Mouse (Mus musculus): ENCODE data around the gene Arhgap8. TPM values are rescaled to one million over a fixed set of nuclear protein-coding genes. Genes with fewer than 3 reads are reported as not detected.
A peak's percentile ranks its signal among the peaks of the same experiment; 100 is the strongest.
"Not testable (repeated sequence)": the region's sequence is repeated elsewhere in the genome, so short reads cannot be mapped to it uniquely, and the experiment has no call there.

The Arhgap8 gene
- total and polyA plus RNA-seq, 3 experiments = 0.08 TPM; not detected in 2

- Histone ChIP-seq H3K4me2 (ENCODE audit: insufficient read depth, low read depth, poor library complexity, severe bottlenecking) (no peak overlapping the region), H3K36me3 (replicated peaks in 1 of 2; ENCODE audit: control insufficient read depth in 1 of 2, insufficient read depth in 1 of 2, low read length in 1 of 2) (no peaks in the 10 kb centered on the region), H3K9ac (ENCODE audit: insufficient read depth, low read depth) (no peak overlapping the region), H3K79me2 (replicated peaks; ENCODE audit: control insufficient read depth, extremely low read depth, insufficient read depth, poor library complexity, severe bottlenecking) (no peaks in the 10 kb centered on the region), H3K9me3 (replicated peaks; ENCODE audit: low read length) (no peaks in the 10 kb centered on the region), H3K27me3 (replicated peaks) (peaks cover 8% of the 10 kb centered on the region), H3K4me1 (ENCODE audit: control insufficient read depth in 1 of 2, insufficient read depth in 2 of 2) (peaks cover 8 to 16% of the 10 kb centered on the region in 2 experiments), H3K27ac (ENCODE audit: insufficient read depth, low read depth) (no peak overlapping the region), H3K4me3 (replicated peaks in 1 of 3; ENCODE audit: low read depth in 2 of 3, low read length in 2 of 3, poor library complexity in 1 of 3) (no peak overlapping the region)
- TF ChIP-seq CTCF (conservative IDR thresholded peaks at IDR 0.05 in 1 of 2, IDR thresholded peaks at IDR 0.05 in 1 of 2; ENCODE audit: low read depth in 2 of 2, low read length in 2 of 2) = peak in 1 of 2 experiments; percentile 20; a peak in 1 of 4 replicates
- TF ChIP-seq E2F4 (IDR thresholded peaks at IDR 0.05; ENCODE audit: insufficient replicate concordance, low read depth, low read length) = no peak
- no peak for TF ChIP-seq SMC3 (IDR thresholded peaks at IDR 0.05; ENCODE audit: low read depth, low read length)
- no peak for TF ChIP-seq EP300 (IDR thresholded peaks at IDR 0.05; ENCODE audit: low read length)
- TF ChIP-seq UBTF (IDR thresholded peaks at IDR 0.05; ENCODE audit: low read depth, low read length) = no peak
- in situ Hi-C loops (cut with MboI; ENCODE audit: low pct_ligation_motif_present, low pct_unique_long_range_greater_than_20kb, low sequenced_read_pairs) = no loop called here
- dilution Hi-C loops (cut with MboI; ENCODE audit: extremely low pct_ligation_motif_present, extremely low pct_unique_long_range_greater_than_20kb, low sequenced_read_pairs) = no loop called here
- DNase-seq (ENCODE audit: extremely low read depth) = peak; percentile 11
Measured at GRCm38 (mm10) chr15:84763423-84763812, 43.6 kb downstream of the Arhgap8 start.

- Histone ChIP-seq H3K4me1 (ENCODE audit: control insufficient read depth in 1 of 2, insufficient read depth in 2 of 2) (peaks cover 8 to 16% of the 10 kb centered on the region in 2 experiments), H3K36me3 (replicated peaks in 1 of 2; ENCODE audit: control insufficient read depth in 1 of 2, insufficient read depth in 1 of 2, low read length in 1 of 2) (no peaks in the 10 kb centered on the region), H3K9me3 (replicated peaks; ENCODE audit: low read length) (no peaks in the 10 kb centered on the region), H3K79me2 (replicated peaks; ENCODE audit: control insufficient read depth, extremely low read depth, insufficient read depth, poor library complexity, severe bottlenecking) (no peaks in the 10 kb centered on the region), H3K4me2 (ENCODE audit: insufficient read depth, low read depth, poor library complexity, severe bottlenecking) (no peak overlapping the region), H3K4me3 (replicated peaks in 1 of 3; ENCODE audit: low read depth in 2 of 3, low read length in 2 of 3, poor library complexity in 1 of 3) (no peak overlapping the region), H3K27ac (ENCODE audit: insufficient read depth, low read depth) (no peak overlapping the region), H3K9ac (ENCODE audit: insufficient read depth, low read depth) (no peak overlapping the region), H3K27me3 (replicated peaks) (peaks cover 8% of the 10 kb centered on the region)
- TF ChIP-seq GABPA (IDR thresholded peaks at IDR 0.05; ENCODE audit: insufficient replicate concordance, low read depth, low read length) (no peak), HCFC1 (IDR thresholded peaks at IDR 0.05; ENCODE audit: low read depth, low read length) (no peak), KAT2A (IDR thresholded peaks at IDR 0.05; ENCODE audit: insufficient replicate concordance, low read length) (no peak), POLR2A (IDR thresholded peaks at IDR 0.05; ENCODE audit: low read depth, low read length) (no peak), CTCF (conservative IDR thresholded peaks at IDR 0.05 in 1 of 2, IDR thresholded peaks at IDR 0.05 in 1 of 2; ENCODE audit: low read depth in 2 of 2, low read length in 2 of 2) (no peak), ZNF384 (IDR thresholded peaks at IDR 0.05; ENCODE audit: low read depth, low read length) (no peak), MXI1 (IDR thresholded peaks at IDR 0.05; ENCODE audit: low read depth, low read length) (no peak), SMC3 (IDR thresholded peaks at IDR 0.05; ENCODE audit: low read depth, low read length) (no peak), TBP (conservative IDR thresholded peaks at IDR 0.05; ENCODE audit: low read depth, low read length) (no peak), BHLHE40 (IDR thresholded peaks at IDR 0.05; ENCODE audit: low read depth, low read length) (no peak), USF2 (conservative IDR thresholded peaks at IDR 0.05; ENCODE audit: low read depth, low read length) (no peak), USF1 (IDR thresholded peaks at IDR 0.05; ENCODE audit: low read depth, low read length) (no peak), JUND (conservative IDR thresholded peaks at IDR 0.05; ENCODE audit: low read depth, low read length) (no peak), ZMIZ1 (IDR thresholded peaks at IDR 0.05; ENCODE audit: low read depth, low read length) (no peak), E2F4 (IDR thresholded peaks at IDR 0.05; ENCODE audit: insufficient replicate concordance, low read depth, low read length) (no peak), POLR2AphosphoS2 (IDR thresholded peaks at IDR 0.05; ENCODE audit: low read depth, low read length) (no peak), PAX5 (IDR thresholded peaks at IDR 0.05; ENCODE audit: low read length) (no peak)
- dilution Hi-C loops (cut with MboI; ENCODE audit: extremely low pct_ligation_motif_present, extremely low pct_unique_long_range_greater_than_20kb, low sequenced_read_pairs) (no loop called here), in situ Hi-C loops (cut with MboI; ENCODE audit: low pct_ligation_motif_present, low pct_unique_long_range_greater_than_20kb, low sequenced_read_pairs) (no loop called here)
- DNase-seq (ENCODE audit: extremely low read depth) = peak; percentile 19
Measured at GRCm38 (mm10) chr15:84766621-84767020, 46.8 kb downstream of the Arhgap8 start.

- dilution Hi-C loops (cut with MboI; ENCODE audit: extremely low pct_ligation_motif_present, extremely low pct_unique_long_range_greater_than_20kb, low sequenced_read_pairs); in situ Hi-C loops (cut with MboI; ENCODE audit: low pct_ligation_motif_present, low pct_unique_long_range_greater_than_20kb, low sequenced_read_pairs); H3K4me2 ChIP-seq (ENCODE audit: insufficient read depth, low read depth, poor library complexity, severe bottlenecking); H3K4me3 ChIP-seq (replicated peaks in 1 of 3; ENCODE audit: low read depth in 2 of 3, low read length in 2 of 3, poor library complexity in 1 of 3); DNase-seq (ENCODE audit: extremely low read depth); H3K27me3 ChIP-seq (replicated peaks); H3K27ac ChIP-seq (ENCODE audit: insufficient read depth, low read depth); H3K9me3 ChIP-seq (replicated peaks; ENCODE audit: low read length); H3K36me3 ChIP-seq (replicated peaks in 1 of 2; ENCODE audit: control insufficient read depth in 1 of 2, insufficient read depth in 1 of 2, low read length in 1 of 2); H3K79me2 ChIP-seq (replicated peaks; ENCODE audit: control insufficient read depth, extremely low read depth, insufficient read depth, poor library complexity, severe bottlenecking); H3K9ac ChIP-seq (ENCODE audit: insufficient read depth, low read depth): not testable (repeated sequence)
- peaks cover 7 to 20% of the 10 kb centered on the region in 2 experiments; a peak in 3 of 4 replicates for H3K4me1 ChIP-seq (ENCODE audit: control insufficient read depth in 1 of 2, insufficient read depth in 2 of 2)
Measured at GRCm38 (mm10) chr15:84768531-84768930, 48.7 kb downstream of the Arhgap8 start.
